ENCODE assay signal across 8 mouse cellular contexts in genomic region chr7:139515959-139516660, GRCm38 (mm10).
DNase-seq lines count a peak whose midpoint lies in the region; ATAC-seq and TF ChIP-seq lines count a peak whose summit lies in the region.
"Had no signal": no experiment of that assay in that cellular context is flagged by ENCODE, and none has a peak within 500 bp of the region (broad histone marks: within the 10 kb centered on the region; RNA-seq: fewer than 3 reads in every experiment).

No protein-coding gene starts in this region.

- H3K9me3 ChIP-seq in MEL (replicated peaks; ENCODE audit: insufficient read depth, low read length), result no peaks in the 10 kb centered on the region
- no peaks in the 10 kb centered on the region for H3K9me3 ChIP-seq in limb, embryonic 12.5 days
- no peaks in the 10 kb centered on the region for H3K9me3 ChIP-seq in hindbrain, postnatal 0 days (ENCODE audit: low read length)

- no peak overlapping the region for H3K4me2 ChIP-seq in limb, embryonic 12.5 days
- no peak overlapping the region for H3K4me2 ChIP-seq in hindbrain, postnatal 0 days (ENCODE audit: low read depth, low read length)

- no peak overlapping the region for H3K27ac ChIP-seq in MEL (ENCODE audit: control insufficient read depth, low read depth, low read length)
- H3K27ac ChIP-seq in limb, embryonic 12.5 days, result peak overlapping the region; percentile 46
- no peak overlapping the region for H3K27ac ChIP-seq in hindbrain, postnatal 0 days
- H3K27ac ChIP-seq: liver, embryonic 14.5 days had no signal

- H3K79me2 ChIP-seq in MEL (ENCODE audit: control insufficient read depth, insufficient read depth, low read length, poor library complexity), result no peaks in the 10 kb centered on the region

- no peaks in the 10 kb centered on the region for H3K36me3 ChIP-seq in MEL (ENCODE audit: control insufficient read depth in 1 of 2, insufficient read depth in 2 of 2, low read length in 2 of 2)
- peaks cover 4% of the 10 kb centered on the region; the same call in 1 of the 2 replicates for H3K36me3 ChIP-seq in limb, embryonic 12.5 days
- 0 out of 2 replicates have a peak, but pooled peaks cover 6% of the 10 kb centered on the region for H3K36me3 ChIP-seq in hindbrain, postnatal 0 days (ENCODE audit: insufficient read depth, low read length)

- no peak for TF ChIP-seq POLR2A in MEL (IDR thresholded peaks at IDR 0.05; ENCODE audit: control insufficient read depth in 1 of 2, insufficient read depth in 1 of 2, low read depth in 1 of 2, low read length in 2 of 2, poor library complexity in 1 of 2)

- ATAC-seq in limb, embryonic 12.5 days (ENCODE audit: insufficient number of reproducible peaks, insufficient read depth, low FRiP score, low TSS enrichment, low read depth), result peak; percentile 80
- ATAC-seq in hindbrain, postnatal 0 days, result no peak

- no peak for DNase-seq in MEL (ENCODE audit: low read depth, low spot score)
- DNase-seq in adrenal gland, postnatal 14 days, result peak; percentile 72
- peak; percentile 74 to 80 for DNase-seq in heart, postnatal 10 days
- no peak for DNase-seq in left cerebral cortex, adult 18-20 months (ENCODE audit: low spot score in 2 of 2)
- no peak for DNase-seq in hindbrain, postnatal 0 days (ENCODE audit: low spot score)
- no peak for DNase-seq in thymus, adult 18-20 months

- WGBS in limb, embryonic 12.5 days, result 37% methylated on average over 13 of the region's 13 CpGs
- WGBS in hindbrain, postnatal 0 days, result 79% methylated on average over 13 of the region's 13 CpGs

- intact Hi-C loops in heart, postnatal 10 days (cut with DNase I), result no loop called here

- TF ChIP-seq EP300 in MEL (IDR thresholded peaks at IDR 0.05; ENCODE audit: low read depth in 1 of 2, low read length in 2 of 2), result no peak

- H3K4me3 ChIP-seq in MEL (ENCODE audit: control insufficient read depth in 1 of 2, insufficient read depth in 1 of 2, low read depth in 2 of 2, low read length in 2 of 2), result no peak overlapping the region
- no peak overlapping the region for H3K4me3 ChIP-seq in limb, embryonic 12.5 days (replicated peaks)
- no peak overlapping the region for H3K4me3 ChIP-seq in hindbrain, postnatal 0 days (ENCODE audit: low read length)

- TF ChIP-seq RAD21 in MEL (IDR thresholded peaks at IDR 0.05; ENCODE audit: low read depth, low read length), result no peak

- no peaks in the 10 kb centered on the region for H3K27me3 ChIP-seq in MEL (ENCODE audit: control insufficient read depth in 1 of 2, insufficient read depth in 2 of 2, low read length in 2 of 2)
- H3K27me3 ChIP-seq in limb, embryonic 12.5 days, result no peaks in the 10 kb centered on the region
- 0 out of 2 replicates have a peak, but pooled peaks cover 10% of the 10 kb centered on the region for H3K27me3 ChIP-seq in hindbrain, postnatal 0 days (ENCODE audit: insufficient read depth, low read length)

- H3K4me1 ChIP-seq in MEL (ENCODE audit: control insufficient read depth in 1 of 2, insufficient read depth in 2 of 2, low read length in 2 of 2), result no peaks in the 10 kb centered on the region
- H3K4me1 ChIP-seq in limb, embryonic 12.5 days (replicated peaks), result peaks cover 33% of the 10 kb centered on the region
- no peaks in the 10 kb centered on the region for H3K4me1 ChIP-seq in hindbrain, postnatal 0 days (ENCODE audit: insufficient read depth, low read length)

- no peak overlapping the region for H3K9ac ChIP-seq in MEL (ENCODE audit: control insufficient read depth, low read depth, low read length, poor library complexity, severe bottlenecking)
- no peak overlapping the region for H3K9ac ChIP-seq in limb, embryonic 12.5 days (replicated peaks)
- no peak overlapping the region for H3K9ac ChIP-seq in hindbrain, postnatal 0 days (replicated peaks; ENCODE audit: low read length)
- H3K9ac ChIP-seq: liver, embryonic 14.5 days had no signal

- TF ChIP-seq CTCF in MEL (IDR thresholded peaks at IDR 0.05 in 2 of 3, conservative IDR thresholded peaks at IDR 0.05 in 1 of 3; ENCODE audit: control insufficient read depth in 1 of 3, insufficient read depth in 1 of 3, low read depth in 2 of 3, low read length in 3 of 3, poor library complexity in 1 of 3, severe bottlenecking in 1 of 3), result no peak
- no peak for TF ChIP-seq CTCF in hindbrain, postnatal 0 days (IDR thresholded peaks at IDR 0.05; ENCODE audit: low read depth)

TF ChIP-seq in MEL, 35 proteins besides CTCF, POLR2A, EP300 and RAD21:
- TF ChIP-seq POLR2AphosphoS2 (IDR thresholded peaks at IDR 0.05; ENCODE audit: low read length) (no peak), USF1 (IDR thresholded peaks at IDR 0.05; ENCODE audit: low read depth, low read length) (0 out of 2 replicates have a peak, but pooled peaks have one; percentile 8)

Comparison
In these comparisons a context has a peak if more than half of its experiments do, and no peak if none do; other contexts are left out.
1. DNase-seq: peak in adrenal gland, postnatal 14 days (single experiment) and heart, postnatal 10 days (2 of 2); none in MEL (single experiment), left cerebral cortex, adult 18-20 months (0 of 2), hindbrain, postnatal 0 days (single experiment) and thymus, adult 18-20 months (0 of 2).